Mouse (Mus musculus): ENCODE results near the gene Tmem270.

GRCm38 (mm10) chr5:134946063-134946856, 39.7 kb upstream of the Tmem270 start:
- TF ChIP-seq POLR2A (IDR thresholded peaks at IDR 0.05; ENCODE audit: borderline replicate concordance, extremely low read depth, low read depth, low read length) (no peak), CTCF (IDR thresholded peaks at IDR 0.05; ENCODE audit: insufficient read depth, low read length) (no peak)

Data from lung, adult 2 months (tissue).